Mouse (Mus musculus) neural tube, embryonic 14.5 days (tissue): ENCODE measurements around the gene Tbk1. TPM values are rescaled to one million over a fixed set of nuclear protein-coding genes. Genes with fewer than 3 reads are reported as not detected.

Experiments used
- ATAC-seq: fragments of 200-750 bp; cut with Nextera tagmentation; 2 replicates; pipeline ENCODE4 v1.8.0; 2017; ENCODE audit warnings: low read depth, mild to moderate bottlenecking, moderate TSS enrichment, moderate library complexity
- H3K27ac ChIP-seq: fragments of 300-500 bp; sonication (generic); 2 replicates; pipeline ENCODE4 v1.5.1; 2014; ENCODE audit warnings: low read depth, mild to moderate bottlenecking, control low read depth, low read length, moderate library complexity, mixed read lengths
- H3K27me3 ChIP-seq: fragments of 300-500 bp; sonication (generic); 2 replicates; pipeline ENCODE4 v1.6.1; 2014; ENCODE audit warnings: low read length; ENCODE audit not compliant: control insufficient read depth, insufficient read depth
- H3K36me3 ChIP-seq: fragments of 300-500 bp; sonication (generic); 2 replicates; pipeline ENCODE4 v1.6.1; 2014; ENCODE audit warnings: low read length, mixed read lengths; ENCODE audit not compliant: control insufficient read depth, insufficient read depth
- H3K4me1 ChIP-seq: fragments of 300-500 bp; sonication (generic); 2 replicates; pipeline ENCODE4 v1.6.1; 2014; ENCODE audit warnings: low read length; ENCODE audit not compliant: control insufficient read depth, insufficient read depth
- H3K4me2 ChIP-seq: fragments of 300-500 bp; sonication (generic); 2 replicates; pipeline ENCODE4 v1.6.1; 2014; ENCODE audit warnings: mild to moderate bottlenecking, low read depth, low read length, control low read depth
- H3K4me3 ChIP-seq: fragments of 300-500 bp; sonication (generic); 2 replicates; pipeline ENCODE4 v1.5.1; 2014; ENCODE audit warnings: low read depth, low read length, control low read depth, mixed read lengths
- H3K9ac ChIP-seq: fragments of 300-500 bp; sonication (generic); replicated peaks from 2 replicates; pipeline ENCODE4 v1.6.1; 2014; ENCODE audit warnings: low read depth, mild to moderate bottlenecking, control low read depth, low read length, mixed read lengths
- H3K9me3 ChIP-seq: fragments of 300-500 bp; sonication (generic); 2 replicates; pipeline ENCODE4 v1.6.1; 2016; ENCODE audit warnings: low read length; ENCODE audit not compliant: control insufficient read depth
- WGBS: fragments of 180-500 bp; shearing (Covaris S2); extraction: QIAGEN DNeasy Blood & Tissue Kit; methylation state at CpG from one replicate; pipeline ENCODE4 v1.1.7; 2014; 5-methylcytosine and 5-hydroxymethylcytosine counted together
- polyA plus RNA-seq: library from polyadenylated mRNA; unstranded; fragments of >200 nt; fragmentation: Nextera tagmentation; extraction: Ambion mirVana; gene quantifications from 2 replicates; pipeline ENCODE4 v1.2.1, GENCODE M21; 2014

Gene Tbk1
- polyA plus RNA-seq, 1 experiment from 2014 or later, result 37.5 TPM

DNA sequence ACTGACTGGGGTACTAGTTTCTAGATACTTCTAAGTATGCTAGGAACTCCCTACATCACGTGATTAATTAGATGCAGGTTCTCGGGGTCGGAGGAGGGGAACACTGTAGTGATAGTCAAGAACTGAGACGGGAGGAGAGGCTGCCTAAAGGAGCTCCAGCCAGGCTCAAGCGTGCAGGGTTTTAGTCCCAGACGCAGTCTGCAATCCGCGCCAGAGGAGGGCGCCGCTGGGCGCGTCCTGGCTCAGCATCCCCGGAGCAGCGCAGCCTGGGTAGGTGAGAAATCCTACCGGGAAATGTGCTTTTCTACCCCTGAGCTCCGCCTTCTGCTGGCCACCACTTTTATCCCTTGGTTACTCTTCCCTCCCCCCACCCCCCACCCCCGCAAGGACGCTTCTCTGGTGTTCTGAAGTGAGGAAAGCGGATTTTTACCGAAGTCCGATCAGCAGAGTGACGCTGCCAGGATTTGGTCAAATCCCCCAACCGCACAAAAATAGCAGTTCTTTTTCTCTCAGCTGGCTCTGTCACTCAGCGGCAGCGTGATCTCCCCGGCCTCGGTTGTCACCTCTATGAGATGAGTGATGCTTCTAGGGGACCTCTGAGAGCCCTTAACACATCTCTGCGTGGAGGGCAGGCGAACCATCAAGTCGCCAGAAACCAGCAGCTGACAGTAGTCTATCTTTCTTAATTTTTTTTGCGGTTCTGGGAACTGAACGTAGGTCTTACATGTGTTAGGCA, 53.3 kb downstream of the Tbk1 start:
- no peaks in the 10 kb centered on the region for H3K9me3 ChIP-seq
- no peaks in the 10 kb centered on the region for H3K36me3 ChIP-seq
- H3K4me1 ChIP-seq, result no peaks in the 10 kb centered on the region
- H3K9ac ChIP-seq, result 0 out of 2 replicates have a peak overlapping the region, but pooled peaks have one; percentile 32
- no peaks in the 10 kb centered on the region for H3K27me3 ChIP-seq
- H3K4me3 ChIP-seq, result peak overlapping the region; percentile 24
- H3K4me2 ChIP-seq, result peak overlapping the region; percentile 55
- peak; percentile 51; the same call in 1 of the 2 replicates for ATAC-seq
- 14% methylated on average over 32 of the region's 32 CpGs for WGBS
- H3K27ac ChIP-seq, result no peak overlapping the region

DNA sequence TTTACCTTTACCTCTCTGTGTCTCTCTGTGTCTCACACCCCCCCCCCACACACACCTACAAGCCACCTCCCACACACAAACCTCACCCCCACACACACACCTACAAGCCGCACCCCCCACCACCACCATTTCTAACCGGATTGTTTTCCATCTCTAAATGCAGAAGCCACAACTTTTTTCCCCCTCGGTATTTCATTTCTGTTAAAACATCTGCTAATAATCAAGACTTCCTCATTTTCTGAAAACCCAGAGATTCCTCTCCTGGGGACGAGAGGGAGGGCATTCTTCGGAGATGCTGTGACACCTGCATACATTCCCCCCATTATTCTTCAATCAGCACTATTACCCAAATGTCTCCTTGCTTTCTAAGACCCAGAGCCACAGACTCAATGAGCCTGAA, 55.0 kb downstream of the Tbk1 start:
- Histone ChIP-seq H3K9ac (no peak overlapping the region), H3K27me3 (no peaks in the 10 kb centered on the region), H3K36me3 (no peaks in the 10 kb centered on the region), H3K4me2 (no peak overlapping the region), H3K9me3 (no peaks in the 10 kb centered on the region), H3K27ac (no peak overlapping the region), H3K4me1 (no peaks in the 10 kb centered on the region), H3K4me3 (no peak overlapping the region)
- WGBS, result 78% methylated on average over 5 of the region's 5 CpGs
- no peak for ATAC-seq

DNA sequence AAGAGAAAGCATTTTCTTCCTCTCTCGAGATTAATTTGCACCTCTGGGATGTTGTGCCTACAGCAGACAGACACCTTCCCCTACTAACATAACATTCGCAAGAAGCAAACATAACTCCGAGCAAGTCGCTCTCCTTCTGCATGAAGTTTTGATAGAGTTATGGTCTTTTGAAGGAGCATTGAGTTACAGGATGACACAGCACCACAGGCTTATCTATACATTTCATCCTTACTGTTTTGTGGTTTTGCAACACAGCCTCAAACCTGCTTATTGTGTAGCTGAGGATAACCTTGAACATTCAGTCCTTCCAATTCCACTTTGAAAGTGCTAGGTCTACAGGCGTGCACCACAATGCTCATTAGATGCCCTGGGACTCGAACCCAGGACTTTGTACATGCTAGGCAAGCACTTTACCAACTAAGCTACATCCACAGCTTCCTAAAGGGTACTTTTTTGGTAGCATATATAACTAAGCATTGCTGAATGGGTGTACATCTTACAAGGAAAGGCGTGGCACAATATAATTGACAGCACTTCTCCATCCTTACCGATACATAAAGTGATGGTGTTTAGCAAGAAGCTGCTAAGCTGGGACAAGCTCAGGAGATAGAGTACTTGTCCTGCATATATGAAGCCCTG, 56.1 kb downstream of the Tbk1 start:
- H3K27ac ChIP-seq, result no peak overlapping the region
- 91% methylated on average over 8 of the region's 8 CpGs for WGBS
- no peak overlapping the region for H3K4me3 ChIP-seq
- no peak for ATAC-seq
- no peaks in the 10 kb centered on the region for H3K36me3 ChIP-seq
- H3K9ac ChIP-seq, result no peak overlapping the region
- H3K4me2 ChIP-seq, result no peak overlapping the region
- H3K4me1 ChIP-seq, result no peaks in the 10 kb centered on the region
- no peaks in the 10 kb centered on the region for H3K9me3 ChIP-seq
- no peaks in the 10 kb centered on the region for H3K27me3 ChIP-seq

DNA sequence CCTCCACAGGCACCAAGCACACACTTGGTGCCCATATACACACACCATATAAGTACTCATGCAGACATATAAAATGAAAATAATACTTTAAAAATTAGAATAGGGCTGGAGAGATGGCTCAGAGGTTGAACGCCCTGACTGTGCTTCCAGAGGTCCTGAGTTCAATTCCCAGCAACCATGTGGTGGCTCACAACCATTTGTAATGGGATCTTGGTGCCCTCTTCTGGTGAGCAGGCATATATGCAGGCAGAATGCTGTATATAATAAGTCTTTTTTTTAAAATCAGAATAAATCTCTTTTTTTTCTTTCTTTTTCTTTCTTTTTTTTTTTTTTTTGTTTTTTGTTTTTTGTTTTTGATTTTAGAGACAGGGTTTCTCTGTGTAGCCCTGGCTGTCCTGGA, 57.3 kb downstream of the Tbk1 start:
- no peaks in the 10 kb centered on the region for H3K27me3 ChIP-seq
- no peak overlapping the region for H3K9ac ChIP-seq
- H3K36me3 ChIP-seq, result no peaks in the 10 kb centered on the region
- H3K4me3 ChIP-seq, result no peak overlapping the region
- no peaks in the 10 kb centered on the region for H3K4me1 ChIP-seq
- WGBS, result 88% methylated on average over 1 of the region's 1 CpGs
- H3K4me2 ChIP-seq, result no peak overlapping the region
- H3K9me3 ChIP-seq, result no peaks in the 10 kb centered on the region
- no peak overlapping the region for H3K27ac ChIP-seq
- no peak for ATAC-seq

DNA sequence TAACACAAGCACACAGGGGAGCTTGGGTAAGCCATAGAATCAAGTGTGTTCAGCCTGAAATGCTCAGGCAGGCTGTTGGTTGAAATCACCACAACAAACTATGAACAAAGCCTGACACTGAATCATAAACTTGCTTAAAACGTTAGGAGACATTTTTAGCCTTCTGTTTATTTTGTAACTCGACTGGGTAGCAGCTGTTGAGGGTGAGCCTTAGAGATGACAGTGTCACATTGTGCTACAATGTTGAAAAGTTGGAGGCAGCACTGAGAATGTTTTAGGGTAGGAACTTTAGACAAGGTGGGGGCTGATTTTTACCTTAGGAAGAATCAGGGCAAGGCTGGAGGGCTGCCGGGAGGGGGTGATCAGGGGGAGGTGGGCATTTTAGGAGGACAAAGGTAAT, 58.1 kb downstream of the Tbk1 start:
- WGBS, result 73% methylated on average over 3 of the region's 3 CpGs
- Histone ChIP-seq H3K9ac (no peak overlapping the region), H3K27me3 (no peaks in the 10 kb centered on the region), H3K27ac (no peak overlapping the region), H3K4me3 (no peak overlapping the region), H3K9me3 (no peaks in the 10 kb centered on the region), H3K36me3 (no peaks in the 10 kb centered on the region), H3K4me2 (no peak overlapping the region), H3K4me1 (no peaks in the 10 kb centered on the region)
- no peak for ATAC-seq

DNA sequence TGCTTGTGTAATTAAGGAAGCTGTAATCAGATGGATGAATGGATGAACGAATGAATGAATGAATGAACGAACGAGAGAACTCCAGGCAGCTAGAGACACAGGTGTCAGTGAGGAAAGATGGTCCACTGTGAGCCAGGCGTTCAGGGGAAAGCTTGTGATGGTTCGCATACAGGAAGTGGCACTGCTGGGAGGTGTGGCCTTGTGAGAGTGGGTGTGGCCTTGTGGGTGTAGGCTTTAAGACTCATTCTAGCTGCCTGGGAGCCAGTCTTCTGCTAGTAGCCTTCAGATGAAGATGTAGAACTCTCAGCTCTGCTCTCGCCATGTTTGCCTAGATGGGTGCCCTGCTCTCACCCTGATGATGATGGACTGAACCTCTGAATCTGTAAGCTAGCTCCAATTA, 59.5 kb downstream of the Tbk1 start:
- 90% methylated on average over 6 of the region's 6 CpGs for WGBS

DNA sequence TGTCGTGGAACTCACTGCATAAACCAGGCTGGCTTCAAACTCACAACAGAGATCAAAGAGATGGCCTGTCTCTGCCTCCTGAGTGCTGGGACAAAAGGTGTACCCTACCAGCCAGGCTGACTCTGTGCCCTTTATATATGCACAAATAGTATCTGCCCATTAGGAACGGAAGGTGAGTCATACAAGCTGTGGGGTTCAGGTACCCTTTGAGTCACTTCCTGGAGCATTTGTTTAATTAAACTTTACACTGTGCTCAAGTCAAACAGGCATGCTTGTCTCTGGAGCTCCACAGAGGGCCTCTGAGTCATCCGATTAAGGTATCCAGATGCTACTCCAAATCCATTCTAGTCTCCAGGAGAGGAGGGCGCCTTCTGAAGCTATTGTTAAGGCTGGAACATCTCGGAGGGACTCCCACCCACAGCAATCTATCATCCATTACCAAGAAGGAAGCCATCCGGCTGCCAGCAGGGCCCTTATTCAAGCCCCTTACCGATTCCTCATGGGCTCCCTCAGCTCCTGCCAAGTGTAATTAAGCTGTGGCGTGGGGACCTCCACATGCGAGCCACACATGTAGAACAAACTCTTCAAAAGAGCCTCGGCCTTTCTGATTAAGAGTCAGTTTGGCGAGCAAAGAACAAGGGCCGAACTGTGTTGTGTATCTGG, 65.5 kb downstream of the Tbk1 start:
- Histone ChIP-seq H3K4me1 (no peaks in the 10 kb centered on the region), H3K4me3 (no peak overlapping the region), H3K36me3 (no peaks in the 10 kb centered on the region), H3K27me3 (no peaks in the 10 kb centered on the region), H3K27ac (no peak overlapping the region), H3K4me2 (no peak overlapping the region), H3K9me3 (no peaks in the 10 kb centered on the region), H3K9ac (no peak overlapping the region)
- WGBS, result 9% methylated on average over 12 of the region's 12 CpGs
- peak; percentile 38; the same call in 1 of the 2 replicates for ATAC-seq

More for the DNA sequence above, 59.5 kb downstream of the Tbk1 start:
- no peak overlapping the region for H3K9ac ChIP-seq
- H3K9me3 ChIP-seq, result no peaks in the 10 kb centered on the region
- no peak overlapping the region for H3K27ac ChIP-seq
- H3K4me2 ChIP-seq, result no peak overlapping the region
- no peak overlapping the region for H3K4me3 ChIP-seq
- no peak for ATAC-seq
- no peaks in the 10 kb centered on the region for H3K27me3 ChIP-seq
- H3K36me3 ChIP-seq, result no peaks in the 10 kb centered on the region
- no peaks in the 10 kb centered on the region for H3K4me1 ChIP-seq

DNA sequence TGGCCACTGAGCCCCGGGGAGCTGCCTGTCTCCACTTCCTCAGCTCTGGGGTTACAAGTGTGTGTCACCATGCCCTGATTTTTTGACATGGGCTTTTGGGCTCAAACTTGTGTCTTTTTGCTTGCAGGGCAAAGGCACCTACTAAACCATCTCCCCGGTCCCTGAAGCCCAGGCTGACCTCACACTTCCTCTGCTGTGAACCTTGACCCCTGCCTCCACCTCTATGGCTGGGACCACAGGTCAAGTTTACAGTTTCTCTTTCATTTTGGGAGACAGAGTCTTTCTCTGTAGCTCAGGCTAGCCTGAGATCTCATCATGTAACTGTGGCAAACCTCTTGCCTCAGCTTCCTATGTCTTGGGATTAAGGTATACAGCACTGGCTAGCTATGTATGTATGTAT, 66.9 kb downstream of the Tbk1 start:
- H3K9me3 ChIP-seq, result no peaks in the 10 kb centered on the region
- ATAC-seq, result no peak
- no peak overlapping the region for H3K9ac ChIP-seq
- no peaks in the 10 kb centered on the region for H3K4me1 ChIP-seq
- no peak overlapping the region for H3K27ac ChIP-seq
- WGBS, result 69% methylated on average over 2 of the region's 2 CpGs
- H3K4me2 ChIP-seq, result no peak overlapping the region
- H3K4me3 ChIP-seq, result no peak overlapping the region
- H3K27me3 ChIP-seq, result no peaks in the 10 kb centered on the region
- no peaks in the 10 kb centered on the region for H3K36me3 ChIP-seq

DNA sequence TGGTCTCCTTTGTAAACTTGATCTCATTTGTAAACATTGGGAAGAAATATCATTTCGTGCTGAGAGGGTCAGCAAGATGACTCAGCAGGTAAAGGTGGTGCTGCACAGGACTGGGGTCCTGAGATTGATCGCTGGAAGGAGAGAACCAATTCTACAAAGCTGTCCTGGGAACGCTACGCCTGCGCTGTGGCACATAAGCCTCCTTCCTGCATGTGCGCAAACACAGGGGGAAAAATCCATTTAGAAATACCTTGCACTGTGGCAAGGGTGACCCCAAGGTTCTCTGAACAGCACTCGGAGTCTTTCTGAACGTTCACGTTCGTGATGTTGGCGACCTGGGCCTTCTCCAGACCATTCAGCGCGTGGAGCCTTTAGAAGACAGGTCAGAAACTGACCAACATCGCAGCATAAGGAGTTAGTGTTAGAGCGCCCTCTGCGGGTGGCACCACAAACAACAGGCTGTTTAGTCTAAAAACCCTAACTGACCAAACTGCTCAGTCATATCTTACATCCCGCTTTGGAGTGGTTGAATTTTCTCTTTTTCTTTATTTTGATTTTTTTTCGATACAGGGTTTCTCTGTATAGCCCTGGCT, 70.5 kb downstream of the Tbk1 start:
- 30% methylated on average over 18 of the region's 18 CpGs for WGBS
- no peaks in the 10 kb centered on the region for H3K9me3 ChIP-seq
- H3K27me3 ChIP-seq, result no peaks in the 10 kb centered on the region
- no peak overlapping the region for H3K4me2 ChIP-seq
- no peak overlapping the region for H3K9ac ChIP-seq
- H3K27ac ChIP-seq, result no peak overlapping the region
- no peaks in the 10 kb centered on the region for H3K36me3 ChIP-seq
- no peaks in the 10 kb centered on the region for H3K4me1 ChIP-seq
- no peak overlapping the region for H3K4me3 ChIP-seq
- ATAC-seq, result no peak
